Mouse (Mus musculus): Measurements from ENCODE around the gene Serpinb1b. TPM values are rescaled to one million over a fixed set of nuclear protein-coding genes. Genes with fewer than 3 reads are reported as not detected.
"Not testable (repeated sequence)": the region's sequence is repeated elsewhere in the genome, so short reads cannot be mapped to it uniquely, and the experiment has no call there.

Serpinb1b gene
- polyA plus RNA-seq (2014; fragmentation: Nextera tagmentation; extraction: Ambion mirVana), result 0.11 TPM in 1 of 2 replicates, not detected in the other

DNA sequence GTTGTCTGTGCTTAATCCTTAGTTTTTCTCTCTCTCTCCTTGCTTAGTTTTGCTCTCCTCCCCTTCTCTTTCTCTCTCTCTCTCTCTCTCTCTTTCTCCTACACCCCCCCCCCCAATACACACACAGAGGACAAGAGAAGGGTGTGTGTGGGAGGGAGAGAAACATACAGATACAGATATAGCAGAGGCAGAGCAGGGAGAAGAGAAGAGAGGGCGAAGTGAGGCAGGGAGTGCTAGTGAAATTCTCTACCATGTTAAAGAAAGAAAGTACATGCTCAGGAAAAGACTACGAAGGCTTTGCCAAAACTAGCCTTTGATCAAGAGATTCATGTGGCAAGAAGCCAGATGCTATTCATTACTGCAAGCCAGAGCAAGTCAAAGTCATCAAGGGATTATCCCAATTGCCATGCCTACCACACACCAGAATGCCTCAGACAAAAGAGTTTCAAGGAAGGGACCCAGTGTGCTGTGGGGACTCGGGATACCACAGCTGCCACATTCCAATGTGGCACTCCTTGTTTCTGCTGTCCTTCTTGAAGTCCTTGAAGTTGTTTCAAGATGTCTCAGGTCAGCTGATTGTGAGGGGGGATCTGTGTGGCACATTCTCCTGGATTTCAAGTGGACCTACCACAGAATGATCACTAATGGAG lies at the start of gene Serpinb1b:
TSS of gene Serpinb1b (plus strand) at position 520 of the 650 bp plus-strand sequence.
- no peaks in the 10 kb centered on the region for H3K36me3 ChIP-seq (ENCODE audit: control insufficient read depth, insufficient read depth, low read length)
- peak within 1 kb of the TSS; percentile 9; the same call in 1 of the 2 replicates for H3K9ac ChIP-seq (ENCODE audit: low read length)
- H3K4me3 ChIP-seq (ENCODE audit: control insufficient read depth in 1 of 2, insufficient read depth in 1 of 2, low read depth in 1 of 2, low read length in 2 of 2), result peak within 1 kb of the TSS in 1 of 2 experiments; percentile 28; a peak in 1 of 4 replicates
- no peak for ATAC-seq (ENCODE audit: insufficient number of reproducible peaks, insufficient read depth, low FRiP score, low read depth)
- WGBS, result 41% methylated on average over 3 of the region's 3 CpGs
- no peak within 1 kb of the TSS for H3K27ac ChIP-seq (replicated peaks in 1 of 2; ENCODE audit: control insufficient read depth in 1 of 2, insufficient read depth in 1 of 2, low read depth in 2 of 2, low read length in 2 of 2)
- H3K9me3 ChIP-seq (ENCODE audit: control insufficient read depth, low read length), result no peaks in the 10 kb centered on the region
- no peaks in the 10 kb centered on the region for H3K4me1 ChIP-seq (ENCODE audit: control insufficient read depth in 2 of 2, insufficient read depth in 2 of 2, low read length in 2 of 2)
- peak within 1 kb of the TSS; percentile 45 for H3K4me2 ChIP-seq (ENCODE audit: low read length)
- H3K27me3 ChIP-seq (ENCODE audit: control insufficient read depth, insufficient read depth, low read length), result no peaks in the 10 kb centered on the region

DNA sequence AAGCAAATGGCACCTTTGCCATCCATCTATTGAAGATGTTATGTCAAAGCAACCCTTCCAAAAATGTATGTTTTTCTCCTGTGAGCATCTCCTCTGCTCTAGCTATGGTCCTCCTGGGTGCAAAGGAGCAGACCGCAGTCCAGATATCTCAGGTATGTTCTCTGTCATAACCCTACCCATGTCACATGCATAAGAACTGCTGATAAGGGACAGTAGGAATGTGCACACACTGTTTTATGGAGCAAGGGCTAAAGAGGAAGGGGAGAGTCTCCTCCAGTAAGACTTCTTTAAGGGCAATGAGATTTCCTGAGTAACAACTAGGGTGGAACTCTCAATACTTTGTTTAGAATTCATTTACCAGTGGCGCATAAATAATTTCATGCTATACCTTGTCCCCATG lies 48.9 kb upstream of the Serpinb1b start:
- not testable (repeated sequence) for H3K27me3 ChIP-seq (ENCODE audit: control insufficient read depth, insufficient read depth, low read length); H3K4me1 ChIP-seq (ENCODE audit: control insufficient read depth in 2 of 2, insufficient read depth in 2 of 2, low read length in 2 of 2); H3K4me3 ChIP-seq (ENCODE audit: control insufficient read depth in 1 of 2, insufficient read depth in 1 of 2, low read depth in 1 of 2, low read length in 2 of 2); ATAC-seq (ENCODE audit: insufficient number of reproducible peaks, insufficient read depth, low FRiP score, low read depth); H3K36me3 ChIP-seq (ENCODE audit: control insufficient read depth, insufficient read depth, low read length); H3K4me2 ChIP-seq (ENCODE audit: low read length); H3K9me3 ChIP-seq (ENCODE audit: control insufficient read depth, low read length); H3K9ac ChIP-seq (ENCODE audit: low read length); H3K27ac ChIP-seq (replicated peaks in 1 of 2; ENCODE audit: control insufficient read depth in 1 of 2, insufficient read depth in 1 of 2, low read depth in 2 of 2, low read length in 2 of 2)
- 68% methylated on average over 2 of the region's 2 CpGs for WGBS

DNA sequence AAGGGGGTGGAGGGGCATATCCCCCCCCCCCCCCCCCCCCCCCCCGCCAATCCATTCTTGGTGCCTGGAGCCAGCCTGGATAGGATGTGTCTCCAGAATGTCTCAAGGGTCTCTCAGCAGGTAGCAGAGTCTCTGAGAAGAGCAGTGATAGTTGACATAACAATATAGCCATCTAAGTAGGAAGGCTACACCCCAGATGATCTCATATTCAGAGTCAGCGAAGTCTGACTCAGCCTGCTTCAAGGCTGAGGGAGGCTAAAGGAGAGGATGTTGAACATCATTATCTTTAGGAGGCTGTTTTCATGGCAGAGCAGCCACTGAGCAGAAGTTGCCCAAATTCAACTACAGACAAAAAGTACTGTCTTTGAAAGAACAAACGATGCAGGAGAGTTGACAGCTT lies 48.1 kb upstream of the Serpinb1b start:
- WGBS, result 86% methylated on average over 2 of the region's 3 CpGs
- no peaks in the 10 kb centered on the region for H3K36me3 ChIP-seq (ENCODE audit: control insufficient read depth, insufficient read depth, low read length)
- H3K27me3 ChIP-seq (ENCODE audit: control insufficient read depth, insufficient read depth, low read length), result no peaks in the 10 kb centered on the region
- no peak overlapping the region for H3K9ac ChIP-seq (ENCODE audit: low read length)
- peaks cover 0 to 7% of the 10 kb centered on the region in 2 experiments; a peak in 2 of 4 replicates for H3K4me1 ChIP-seq (ENCODE audit: control insufficient read depth in 2 of 2, insufficient read depth in 2 of 2, low read length in 2 of 2)
- no peak overlapping the region for H3K4me3 ChIP-seq (ENCODE audit: control insufficient read depth in 1 of 2, insufficient read depth in 1 of 2, low read depth in 1 of 2, low read length in 2 of 2)
- no peak overlapping the region for H3K4me2 ChIP-seq (ENCODE audit: low read length)
- H3K27ac ChIP-seq (replicated peaks in 1 of 2; ENCODE audit: control insufficient read depth in 1 of 2, insufficient read depth in 1 of 2, low read depth in 2 of 2, low read length in 2 of 2), result no peak overlapping the region
- no peaks in the 10 kb centered on the region for H3K9me3 ChIP-seq (ENCODE audit: control insufficient read depth, low read length)
- no peak for ATAC-seq (ENCODE audit: insufficient number of reproducible peaks, insufficient read depth, low FRiP score, low read depth)

DNA sequence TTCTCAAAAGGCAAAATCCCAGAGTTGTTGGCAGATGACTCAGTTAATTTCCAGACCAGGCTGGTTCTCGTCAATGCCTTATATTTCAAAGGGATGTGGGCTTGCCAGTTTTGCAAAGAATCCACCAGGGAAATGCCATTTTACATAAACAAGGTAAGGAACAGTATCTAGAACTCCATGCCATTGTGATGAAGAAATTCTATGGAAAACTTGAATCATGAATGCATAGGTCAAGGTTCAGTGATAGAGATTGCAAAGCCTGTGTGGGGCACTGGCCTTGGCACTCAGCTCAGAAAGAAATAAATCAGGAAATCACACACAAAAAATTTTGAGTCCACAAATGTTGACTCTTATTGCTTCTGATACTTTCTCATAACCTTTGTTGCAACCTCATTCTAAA lies 42.9 kb upstream of the Serpinb1b start:
- Histone ChIP-seq H3K9ac (ENCODE audit: low read length) (no peak overlapping the region), H3K27ac (replicated peaks in 1 of 2; ENCODE audit: control insufficient read depth in 1 of 2, insufficient read depth in 1 of 2, low read depth in 2 of 2, low read length in 2 of 2) (no peak overlapping the region), H3K27me3 (ENCODE audit: control insufficient read depth, insufficient read depth, low read length) (no peaks in the 10 kb centered on the region), H3K4me2 (ENCODE audit: low read length) (no peak overlapping the region), H3K4me3 (ENCODE audit: control insufficient read depth in 1 of 2, insufficient read depth in 1 of 2, low read depth in 1 of 2, low read length in 2 of 2) (no peak overlapping the region), H3K36me3 (ENCODE audit: control insufficient read depth, insufficient read depth, low read length) (no peaks in the 10 kb centered on the region), H3K9me3 (ENCODE audit: control insufficient read depth, low read length) (no peaks in the 10 kb centered on the region), H3K4me1 (ENCODE audit: control insufficient read depth in 2 of 2, insufficient read depth in 2 of 2, low read length in 2 of 2) (no peaks in the 10 kb centered on the region)
- no peak for ATAC-seq (ENCODE audit: insufficient number of reproducible peaks, insufficient read depth, low FRiP score, low read depth)
- WGBS, result 62% methylated on average over 1 of the region's 1 CpGs

DNA sequence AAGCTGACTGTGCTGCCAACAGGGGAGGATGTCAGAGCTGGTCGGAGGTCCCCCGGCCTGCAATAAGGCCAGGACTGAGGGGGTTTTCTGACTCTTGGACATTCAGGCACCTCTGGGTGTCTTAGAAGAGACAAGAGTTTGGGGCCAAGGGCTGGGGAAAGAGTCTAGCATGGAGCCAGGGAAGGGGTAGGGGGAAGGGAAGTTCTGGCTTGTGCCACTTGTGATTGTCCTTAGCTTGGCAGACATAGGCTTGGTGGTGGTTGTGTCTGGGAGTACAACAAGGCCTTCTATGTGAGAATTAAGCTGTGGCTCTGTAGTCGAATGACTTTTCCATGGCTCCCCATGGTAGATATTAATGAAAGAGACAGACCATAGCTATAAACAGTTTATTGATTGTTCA lies 34.8 kb upstream of the Serpinb1b start:
- Histone ChIP-seq H3K36me3 (ENCODE audit: control insufficient read depth, insufficient read depth, low read length) (no peaks in the 10 kb centered on the region), H3K9ac (ENCODE audit: low read length) (no peak overlapping the region), H3K27me3 (ENCODE audit: control insufficient read depth, insufficient read depth, low read length) (no peaks in the 10 kb centered on the region), H3K27ac (replicated peaks in 1 of 2; ENCODE audit: control insufficient read depth in 1 of 2, insufficient read depth in 1 of 2, low read depth in 2 of 2, low read length in 2 of 2) (no peak overlapping the region), H3K4me1 (ENCODE audit: control insufficient read depth in 2 of 2, insufficient read depth in 2 of 2, low read length in 2 of 2) (no peaks in the 10 kb centered on the region), H3K4me3 (ENCODE audit: control insufficient read depth in 1 of 2, insufficient read depth in 1 of 2, low read depth in 1 of 2, low read length in 2 of 2) (no peak overlapping the region), H3K9me3 (ENCODE audit: control insufficient read depth, low read length) (no peaks in the 10 kb centered on the region), H3K4me2 (ENCODE audit: low read length) (no peak overlapping the region)
- ATAC-seq (ENCODE audit: insufficient number of reproducible peaks, insufficient read depth, low FRiP score, low read depth), result no peak
- 89% methylated on average over 3 of the region's 3 CpGs for WGBS

DNA sequence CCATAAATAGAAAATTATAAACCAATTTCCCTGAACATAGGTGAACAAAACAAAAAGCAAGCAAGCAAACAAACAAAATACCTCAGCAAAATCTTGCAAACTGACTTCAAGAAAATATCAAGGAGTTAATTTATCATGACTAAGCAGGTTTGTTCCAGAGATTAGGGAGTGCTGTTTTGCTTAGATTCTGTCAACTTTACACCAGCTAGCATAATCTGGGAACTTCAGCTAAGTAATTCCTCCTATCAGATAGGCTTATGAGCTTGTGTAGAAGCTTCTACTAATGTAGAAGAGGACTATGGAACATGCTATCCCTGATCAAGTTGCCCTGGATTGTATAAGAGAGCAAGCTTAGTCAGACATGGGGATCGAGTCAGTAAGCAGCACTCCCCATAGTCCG lies 31.1 kb upstream of the Serpinb1b start:
- no peak overlapping the region for H3K4me3 ChIP-seq (ENCODE audit: control insufficient read depth in 1 of 2, insufficient read depth in 1 of 2, low read depth in 1 of 2, low read length in 2 of 2)
- H3K9ac ChIP-seq (ENCODE audit: low read length), result no peak overlapping the region
- no peak overlapping the region for H3K27ac ChIP-seq (replicated peaks in 1 of 2; ENCODE audit: control insufficient read depth in 1 of 2, insufficient read depth in 1 of 2, low read depth in 2 of 2, low read length in 2 of 2)
- H3K4me1 ChIP-seq (ENCODE audit: control insufficient read depth in 2 of 2, insufficient read depth in 2 of 2, low read length in 2 of 2), result 0 out of 4 replicates have a peak, but pooled peaks cover 0 to 3% of the 10 kb centered on the region in 2 experiments
- ATAC-seq (ENCODE audit: insufficient number of reproducible peaks, insufficient read depth, low FRiP score, low read depth), result no peak
- H3K4me2 ChIP-seq (ENCODE audit: low read length), result no peak overlapping the region
- no peaks in the 10 kb centered on the region for H3K9me3 ChIP-seq (ENCODE audit: control insufficient read depth, low read length)
- no peaks in the 10 kb centered on the region for H3K36me3 ChIP-seq (ENCODE audit: control insufficient read depth, insufficient read depth, low read length)
- WGBS, result 85% methylated on average over 2 of the region's 2 CpGs
- H3K27me3 ChIP-seq (ENCODE audit: control insufficient read depth, insufficient read depth, low read length), result no peaks in the 10 kb centered on the region

DNA sequence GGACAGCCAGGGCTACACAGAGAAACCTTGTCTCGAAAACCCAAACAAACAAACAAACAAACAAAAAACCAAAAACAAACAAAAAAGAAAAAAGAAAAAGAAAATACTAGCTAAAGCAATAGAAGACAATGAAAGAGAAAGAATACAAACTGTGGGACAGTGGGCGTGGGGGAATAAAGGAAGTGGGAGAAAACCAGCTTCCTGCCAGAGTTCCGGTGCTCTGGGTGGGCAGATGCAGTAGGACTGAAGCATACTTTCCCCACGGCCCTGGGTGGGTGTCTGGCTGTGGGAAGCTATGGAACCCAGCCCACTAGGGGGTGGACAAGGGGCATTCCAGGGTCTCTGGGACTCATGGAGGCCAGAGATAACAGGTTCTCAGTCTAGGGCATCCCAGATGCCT lies 30.2 kb upstream of the Serpinb1b start:
- Histone ChIP-seq H3K9ac (ENCODE audit: low read length) (no peak overlapping the region), H3K9me3 (ENCODE audit: control insufficient read depth, low read length) (no peaks in the 10 kb centered on the region), H3K36me3 (ENCODE audit: control insufficient read depth, insufficient read depth, low read length) (no peaks in the 10 kb centered on the region), H3K4me1 (ENCODE audit: control insufficient read depth in 2 of 2, insufficient read depth in 2 of 2, low read length in 2 of 2) (0 out of 4 replicates have a peak, but pooled peaks cover 0 to 3% of the 10 kb centered on the region in 2 experiments), H3K27me3 (ENCODE audit: control insufficient read depth, insufficient read depth, low read length) (no peaks in the 10 kb centered on the region), H3K4me3 (ENCODE audit: control insufficient read depth in 1 of 2, insufficient read depth in 1 of 2, low read depth in 1 of 2, low read length in 2 of 2) (no peak overlapping the region), H3K27ac (replicated peaks in 1 of 2; ENCODE audit: control insufficient read depth in 1 of 2, insufficient read depth in 1 of 2, low read depth in 2 of 2, low read length in 2 of 2) (no peak overlapping the region), H3K4me2 (ENCODE audit: low read length) (no peak overlapping the region)
- 76% methylated on average over 4 of the region's 4 CpGs for WGBS
- ATAC-seq (ENCODE audit: insufficient number of reproducible peaks, insufficient read depth, low FRiP score, low read depth), result no peak

DNA sequence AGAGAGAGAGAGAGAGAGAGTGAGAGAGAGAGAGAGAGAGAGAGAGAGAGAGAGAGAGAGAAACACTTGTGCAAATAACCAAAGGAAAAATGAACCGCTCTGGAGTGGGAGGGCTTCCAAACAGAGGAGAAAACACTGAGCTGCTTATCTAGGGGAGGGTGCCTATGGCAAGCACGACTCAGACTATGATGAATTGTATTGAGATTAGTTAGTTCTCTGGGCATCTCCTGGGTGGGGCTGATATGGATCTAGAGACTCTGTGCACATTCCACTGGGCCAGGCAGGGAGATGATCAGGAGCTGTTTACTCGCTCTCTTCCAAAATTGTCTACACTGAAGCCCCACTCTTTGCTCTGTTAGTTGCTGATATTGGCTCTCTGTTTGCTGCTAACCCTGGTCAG lies 26.7 kb upstream of the Serpinb1b start:
- H3K9ac ChIP-seq (ENCODE audit: low read length), result no peak overlapping the region
- no peaks in the 10 kb centered on the region for H3K36me3 ChIP-seq (ENCODE audit: control insufficient read depth, insufficient read depth, low read length)
- no peaks in the 10 kb centered on the region for H3K27me3 ChIP-seq (ENCODE audit: control insufficient read depth, insufficient read depth, low read length)
- 36% methylated on average over 3 of the region's 3 CpGs for WGBS
- no peak overlapping the region for H3K27ac ChIP-seq (replicated peaks in 1 of 2; ENCODE audit: control insufficient read depth in 1 of 2, insufficient read depth in 1 of 2, low read depth in 2 of 2, low read length in 2 of 2)
- no peaks in the 10 kb centered on the region for H3K9me3 ChIP-seq (ENCODE audit: control insufficient read depth, low read length)
- H3K4me3 ChIP-seq (ENCODE audit: control insufficient read depth in 1 of 2, insufficient read depth in 1 of 2, low read depth in 1 of 2, low read length in 2 of 2), result no peak overlapping the region
- 0 out of 4 replicates have a peak, but pooled peaks cover 0 to 3% of the 10 kb centered on the region in 2 experiments for H3K4me1 ChIP-seq (ENCODE audit: control insufficient read depth in 2 of 2, insufficient read depth in 2 of 2, low read length in 2 of 2)
- ATAC-seq (ENCODE audit: insufficient number of reproducible peaks, insufficient read depth, low FRiP score, low read depth), result no peak
- H3K4me2 ChIP-seq (ENCODE audit: low read length), result no peak overlapping the region
